Mouse (Mus musculus) E14TG2a.4 (cell line): ENCODE data around the gene Sstr4.

Experiments
- CTCF ChIP-seq: conservative IDR thresholded peaks from 2 replicates; pipeline ENCODE4 v1.5.1; 2014; ENCODE audit warnings: low read length
- NANOG ChIP-seq: IDR thresholded peaks from 2 replicates; pipeline ENCODE4 v1.6.1; 2014; ENCODE audit warnings: borderline replicate concordance, low read length, mixed read lengths

- TF ChIP-seq CTCF (no peak), NANOG (no peak)
Observed at GRCm38 (mm10) chr2:148393149-148393548, 2.0 kb upstream of the Sstr4 start.
